Mouse (Mus musculus) heart, embryonic 12.5 days (tissue): ENCODE results near the gene Cradd. TPM values are rescaled to one million over a fixed set of nuclear protein-coding genes. Genes with fewer than 3 reads are reported as not detected.

ENCODE experiments used
- ATAC-seq: fragments of 200-750 bp; cut with Nextera tagmentation; 2 replicates; pipeline ENCODE4 v1.8.0; 2017; ENCODE audit warnings: moderate TSS enrichment, moderate library complexity; ENCODE audit not compliant: insufficient number of reproducible peaks, low FRiP score
- H3K27ac ChIP-seq: fragments of 300-500 bp; sonication (generic); 2 replicates; pipeline ENCODE4 v1.5.1; 2016; ENCODE audit warnings: mild to moderate bottlenecking, moderate library complexity; ENCODE audit not compliant: poor library complexity, severe bottlenecking
- H3K27me3 ChIP-seq: fragments of 300-500 bp; sonication (generic); replicated peaks from 2 replicates; pipeline ENCODE4 v1.6.1; 2016; ENCODE audit warnings: mild to moderate bottlenecking, moderate library complexity
- H3K36me3 ChIP-seq: fragments of 300-500 bp; sonication (generic); 2 replicates; pipeline ENCODE4 v1.6.1; 2016; ENCODE audit warnings: mild to moderate bottlenecking, moderate library complexity
- H3K4me1 ChIP-seq: fragments of 300-500 bp; sonication (generic); replicated peaks from 2 replicates; pipeline ENCODE4 v1.6.1; 2016; ENCODE audit warnings: mild to moderate bottlenecking
- H3K4me2 ChIP-seq: fragments of 300-500 bp; sonication (generic); 2 replicates; pipeline ENCODE4 v1.6.1; 2016; ENCODE audit warnings: mild to moderate bottlenecking, moderate library complexity
- H3K4me3 ChIP-seq: fragments of 300-500 bp; sonication (generic); 2 replicates; pipeline ENCODE4 v1.5.1; 2016; ENCODE audit warnings: mild to moderate bottlenecking
- H3K9ac ChIP-seq: fragments of 300-500 bp; sonication (generic); 2 replicates; pipeline ENCODE4 v1.6.1; 2016; ENCODE audit warnings: mild to moderate bottlenecking, moderate library complexity
- H3K9me3 ChIP-seq: fragments of 300-500 bp; sonication (generic); replicated peaks from 2 replicates; pipeline ENCODE4 v1.6.1; 2016; ENCODE audit warnings: mild to moderate bottlenecking, moderate library complexity
- WGBS: fragments of 180-500 bp; shearing (Covaris S2); methylation state at CpG from one replicate; pipeline ENCODE4 v1.1.7; 2016; 5-methylcytosine and 5-hydroxymethylcytosine counted together
- polyA plus RNA-seq: library from polyadenylated mRNA; unstranded; fragments of >200 nt; fragmentation: Nextera tagmentation; extraction: Ambion mirVana; gene quantifications from 2 replicates; pipeline ENCODE4 v1.2.1, GENCODE M21; 2016

Cradd gene
- polyA plus RNA-seq, 1 experiment from 2014 or later: 8.0 TPM

DNA sequence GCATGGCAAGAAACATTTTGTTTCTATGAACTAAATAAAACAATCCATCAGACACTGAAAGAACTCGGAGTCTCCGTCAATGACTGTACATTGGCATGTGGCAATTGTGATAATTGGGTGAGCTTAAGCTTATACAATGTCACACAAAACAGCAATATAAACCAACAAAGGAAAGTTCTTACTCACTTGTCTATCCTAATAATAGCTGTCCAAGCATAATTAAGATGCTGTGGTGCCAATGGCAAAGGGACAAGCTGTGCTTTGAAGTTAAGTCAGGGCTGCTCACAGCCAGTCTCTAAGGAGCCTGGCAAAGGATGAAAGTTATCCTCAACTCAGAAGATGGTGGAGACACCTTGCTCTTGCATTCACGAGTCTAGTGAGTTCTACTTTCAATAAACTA, 89.3 kb downstream of the Cradd start:
- Histone ChIP-seq H3K9me3 (no peaks in the 10 kb centered on the region), H3K4me2 (no peak overlapping the region), H3K4me1 (peaks cover 46% of the 10 kb centered on the region), H3K4me3 (no peak overlapping the region), H3K27ac (no peak overlapping the region), H3K36me3 (no peaks in the 10 kb centered on the region), H3K27me3 (no peaks in the 10 kb centered on the region), H3K9ac (no peak overlapping the region)
- 76% methylated on average over 3 of the region's 3 CpGs for WGBS
- ATAC-seq: no peak

DNA sequence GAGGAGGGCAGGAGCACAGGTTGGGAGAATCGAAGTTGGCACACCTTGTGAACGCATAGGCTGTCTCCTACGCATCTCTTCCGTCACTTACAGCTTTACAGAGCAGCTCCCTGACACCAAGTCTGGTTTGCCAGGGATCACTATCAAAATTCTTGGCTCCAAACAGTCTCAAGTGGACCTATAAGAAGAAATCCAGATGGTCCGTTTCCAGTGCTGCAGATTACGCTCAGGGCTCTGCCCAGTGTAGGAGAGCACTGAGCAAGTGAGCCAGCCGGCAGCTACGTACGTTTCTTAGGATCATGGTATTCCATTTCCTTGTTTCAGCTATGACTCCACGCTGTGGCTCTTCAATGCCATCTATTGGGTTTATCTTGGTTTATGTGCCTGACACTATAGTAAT, 90.9 kb downstream of the Cradd start:
- Histone ChIP-seq H3K4me1 (peaks cover 46% of the 10 kb centered on the region), H3K9me3 (no peaks in the 10 kb centered on the region), H3K9ac (no peak overlapping the region), H3K4me3 (no peak overlapping the region), H3K27ac (peak overlapping the region; percentile 56), H3K36me3 (no peaks in the 10 kb centered on the region), H3K4me2 (0 out of 2 replicates have a peak overlapping the region, but pooled peaks have one; percentile 20), H3K27me3 (no peaks in the 10 kb centered on the region)
- 48% methylated on average over 10 of the region's 10 CpGs for WGBS
- ATAC-seq: no peak

DNA sequence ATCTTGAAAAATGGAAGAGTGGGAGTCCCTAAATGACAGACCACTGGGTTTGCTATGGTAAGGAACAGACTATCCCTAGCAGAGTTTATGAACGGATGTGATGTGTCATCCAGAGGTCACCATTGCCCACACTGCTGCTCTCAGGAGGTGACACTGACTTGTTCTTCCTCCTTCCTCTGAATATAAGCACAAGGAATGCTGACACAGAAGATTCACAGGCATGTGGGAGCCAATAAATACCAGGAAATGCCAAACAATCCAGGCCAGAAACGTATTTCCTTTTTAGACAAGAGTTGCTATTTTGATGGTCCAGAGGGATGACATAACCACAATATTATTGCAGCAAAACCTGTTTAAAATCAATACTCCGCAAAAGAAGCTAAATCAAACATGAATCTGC, 91.4 kb downstream of the Cradd start:
- H3K27me3 ChIP-seq: no peaks in the 10 kb centered on the region
- peak overlapping the region; percentile 56 for H3K27ac ChIP-seq
- H3K4me2 ChIP-seq: 0 out of 2 replicates have a peak overlapping the region, but pooled peaks have one; percentile 20
- H3K36me3 ChIP-seq: no peaks in the 10 kb centered on the region
- no peaks in the 10 kb centered on the region for H3K9me3 ChIP-seq
- H3K4me1 ChIP-seq: peaks cover 49% of the 10 kb centered on the region
- no peak overlapping the region for H3K9ac ChIP-seq
- no peak overlapping the region for H3K4me3 ChIP-seq
- ATAC-seq: 0 out of 2 replicates have a peak, but pooled peaks have one; percentile 45
- WGBS: 50% methylated on average over 3 of the region's 3 CpGs

DNA sequence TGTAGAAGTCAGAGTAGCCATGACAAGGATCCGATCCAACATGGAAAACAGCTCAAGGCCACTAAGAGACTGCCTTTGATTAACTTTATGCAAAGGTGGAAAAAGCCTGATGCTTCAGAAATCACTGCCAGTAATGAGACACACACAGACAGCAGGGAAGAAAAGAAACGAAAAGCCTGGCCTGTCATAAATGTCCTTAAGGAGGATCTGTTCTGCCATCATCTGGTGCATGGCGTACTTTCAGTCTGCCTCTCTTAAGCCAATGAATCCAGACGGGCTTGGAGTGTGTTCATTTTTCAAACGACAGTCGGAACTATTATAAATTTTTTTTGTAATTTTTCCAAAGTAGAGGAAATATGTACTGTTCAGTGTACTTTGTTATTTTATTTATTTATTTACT, 95.7 kb downstream of the Cradd start:
- no peak overlapping the region for H3K27ac ChIP-seq
- WGBS: 75% methylated on average over 6 of the region's 6 CpGs
- no peaks in the 10 kb centered on the region for H3K27me3 ChIP-seq
- no peaks in the 10 kb centered on the region for H3K36me3 ChIP-seq
- H3K4me1 ChIP-seq: peaks cover 24% of the 10 kb centered on the region
- H3K4me3 ChIP-seq: no peak overlapping the region
- no peak overlapping the region for H3K9ac ChIP-seq
- H3K4me2 ChIP-seq: no peak overlapping the region
- ATAC-seq: no peak
- H3K9me3 ChIP-seq: no peaks in the 10 kb centered on the region

DNA sequence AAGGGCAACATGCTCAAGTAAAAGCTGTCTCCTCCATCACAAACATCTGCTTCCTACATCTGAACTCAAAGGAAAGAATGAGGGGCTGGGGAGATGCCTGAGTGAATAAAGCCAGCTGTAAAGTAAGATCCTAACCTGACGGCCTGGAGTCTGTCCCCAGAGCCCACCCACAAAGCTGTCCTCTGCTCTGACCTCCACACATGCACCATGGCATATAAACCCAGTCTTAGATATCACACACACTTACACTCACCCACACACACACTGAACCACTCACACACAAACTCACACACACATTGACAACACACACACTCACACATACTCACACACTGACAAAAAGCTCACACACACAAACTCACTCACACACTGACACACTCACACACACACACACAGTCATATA, 96.3 kb downstream of the Cradd start:
- WGBS: 30% methylated on average over 1 of the region's 1 CpGs
- Histone ChIP-seq H3K36me3 (no peaks in the 10 kb centered on the region), H3K27ac (no peak overlapping the region), H3K4me2 (no peak overlapping the region), H3K27me3 (no peaks in the 10 kb centered on the region), H3K9me3 (no peaks in the 10 kb centered on the region), H3K4me1 (peaks cover 19% of the 10 kb centered on the region), H3K4me3 (no peak overlapping the region), H3K9ac (no peak overlapping the region)
- 0 out of 2 replicates have a peak, but pooled peaks have one; percentile 33 for ATAC-seq

DNA sequence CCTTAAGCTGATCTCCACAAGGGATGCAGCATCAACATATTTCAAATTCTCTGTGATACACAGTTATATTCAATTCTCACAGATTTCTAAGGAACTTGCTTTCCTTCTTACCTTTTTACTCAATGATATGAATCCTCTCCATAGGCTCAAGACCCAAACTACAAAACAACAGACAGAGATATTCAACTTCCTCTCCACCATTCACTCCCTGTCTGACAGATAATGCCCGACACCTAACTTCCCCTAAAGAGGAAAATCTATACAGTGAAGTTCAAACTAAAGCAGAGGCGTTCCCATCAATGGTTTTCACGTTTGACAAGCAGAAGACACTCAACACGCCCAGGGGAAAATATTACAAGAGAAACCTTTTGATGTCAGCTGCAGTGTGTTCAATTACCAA, 97.2 kb downstream of the Cradd start:
- H3K36me3 ChIP-seq: no peaks in the 10 kb centered on the region
- peaks cover 17% of the 10 kb centered on the region for H3K4me1 ChIP-seq
- no peak overlapping the region for H3K4me3 ChIP-seq
- H3K4me2 ChIP-seq: no peak overlapping the region
- WGBS: 61% methylated on average over 4 of the region's 4 CpGs
- no peak for ATAC-seq
- no peaks in the 10 kb centered on the region for H3K9me3 ChIP-seq
- H3K27ac ChIP-seq: no peak overlapping the region
- H3K27me3 ChIP-seq: no peaks in the 10 kb centered on the region
- no peak overlapping the region for H3K9ac ChIP-seq

DNA sequence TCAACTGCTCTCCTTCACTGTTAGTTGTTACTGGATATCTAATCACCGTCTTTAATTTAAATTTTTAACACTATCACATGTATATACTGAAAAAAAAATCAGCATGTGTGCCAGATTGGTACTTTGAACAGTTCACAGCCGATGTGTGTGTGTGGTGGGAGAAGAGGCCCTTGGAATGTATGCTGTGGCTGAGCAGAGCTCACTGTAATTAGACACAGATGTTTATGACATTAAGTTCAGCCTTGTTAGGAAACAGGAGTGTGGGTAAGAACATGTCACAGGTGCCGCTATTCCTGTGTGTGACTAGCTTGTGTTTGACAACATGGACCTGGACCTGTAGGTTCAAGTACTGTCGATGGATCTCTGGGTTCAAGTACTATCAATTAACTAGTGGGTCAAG, 98.9 kb downstream of the Cradd start:
- H3K27me3 ChIP-seq: no peaks in the 10 kb centered on the region
- H3K36me3 ChIP-seq: no peaks in the 10 kb centered on the region
- H3K9ac ChIP-seq: no peak overlapping the region
- no peak for ATAC-seq
- H3K9me3 ChIP-seq: no peaks in the 10 kb centered on the region
- H3K27ac ChIP-seq: no peak overlapping the region
- H3K4me3 ChIP-seq: no peak overlapping the region
- peaks cover 22% of the 10 kb centered on the region for H3K4me1 ChIP-seq
- no peak overlapping the region for H3K4me2 ChIP-seq
- 74% methylated on average over 4 of the region's 4 CpGs for WGBS

DNA sequence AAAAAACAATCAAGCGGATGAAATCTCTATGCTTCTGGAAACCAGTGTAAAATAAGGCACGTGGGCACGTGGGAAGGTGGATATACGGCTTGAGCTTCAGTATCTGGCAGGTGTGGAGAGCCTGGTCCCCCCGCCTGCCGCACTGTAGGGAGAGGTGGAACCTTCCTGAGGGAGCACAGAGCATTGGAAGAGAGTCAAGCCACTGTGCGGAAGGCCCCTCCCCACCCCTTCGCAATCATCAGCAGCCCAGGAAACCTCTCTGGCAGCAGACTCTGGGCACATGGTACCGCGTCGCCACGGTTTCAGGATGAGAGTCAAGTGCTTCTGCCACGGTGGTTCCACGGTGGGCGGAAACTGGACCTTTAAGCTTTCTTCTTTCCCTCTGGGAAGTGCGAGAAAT, 100.7 kb downstream of the Cradd start:
- Histone ChIP-seq H3K9ac (no peak overlapping the region), H3K4me1 (peaks cover 26% of the 10 kb centered on the region), H3K27me3 (no peaks in the 10 kb centered on the region), H3K36me3 (no peaks in the 10 kb centered on the region), H3K4me2 (no peak overlapping the region), H3K4me3 (no peak overlapping the region), H3K27ac (no peak overlapping the region), H3K9me3 (no peaks in the 10 kb centered on the region)
- 70% methylated on average over 16 of the region's 16 CpGs for WGBS
- no peak for ATAC-seq

DNA sequence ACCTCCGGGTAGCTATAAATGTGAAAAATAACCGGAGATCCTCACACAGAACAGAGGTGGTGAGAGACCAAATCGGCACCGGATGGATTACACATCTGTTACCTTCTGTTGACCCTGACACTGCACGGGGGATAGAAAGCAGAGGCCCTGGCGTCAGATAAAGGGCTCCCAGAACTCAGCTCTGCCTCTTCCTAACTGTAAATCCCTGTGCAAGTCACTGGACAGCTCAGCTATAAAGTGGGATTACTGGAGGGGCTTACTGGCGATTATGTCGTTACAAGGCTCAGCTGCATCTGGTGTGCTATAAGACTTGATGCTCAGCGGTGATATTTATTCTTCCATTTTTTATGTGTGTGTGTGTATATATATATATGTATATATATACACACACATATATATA, 102.0 kb downstream of the Cradd start:
- ATAC-seq: no peak
- WGBS: 40% methylated on average over 9 of the region's 9 CpGs
- H3K9ac ChIP-seq: no peak overlapping the region
- H3K9me3 ChIP-seq: no peaks in the 10 kb centered on the region
- H3K4me2 ChIP-seq: no peak overlapping the region
- peaks cover 26% of the 10 kb centered on the region for H3K4me1 ChIP-seq
- H3K4me3 ChIP-seq: no peak overlapping the region
- no peaks in the 10 kb centered on the region for H3K36me3 ChIP-seq
- no peaks in the 10 kb centered on the region for H3K27me3 ChIP-seq
- H3K27ac ChIP-seq: no peak overlapping the region

DNA sequence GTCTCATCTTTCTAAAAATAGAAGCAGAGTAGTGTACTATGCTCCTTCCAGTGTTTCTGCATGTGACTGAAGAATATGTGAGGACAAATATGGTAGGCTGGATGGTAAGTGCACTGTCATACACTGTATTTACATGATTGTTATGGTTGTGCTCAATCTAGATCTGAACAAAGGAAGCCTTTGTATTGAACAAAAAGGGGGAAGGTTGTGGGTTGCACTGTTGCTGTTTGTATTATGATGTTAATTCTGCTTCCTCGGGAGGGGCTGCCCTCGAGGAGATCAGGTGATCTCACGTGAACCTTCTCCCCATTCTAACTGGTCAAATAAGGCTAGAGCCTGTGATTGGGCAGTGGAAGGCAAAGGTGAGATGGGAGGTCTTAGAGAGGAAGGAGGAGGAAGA, 103.4 kb downstream of the Cradd start:
- Histone ChIP-seq H3K36me3 (no peaks in the 10 kb centered on the region), H3K4me3 (no peak overlapping the region), H3K4me2 (no peak overlapping the region), H3K9me3 (no peaks in the 10 kb centered on the region), H3K27ac (no peak overlapping the region), H3K4me1 (peaks cover 26% of the 10 kb centered on the region), H3K9ac (no peak overlapping the region), H3K27me3 (peaks cover 6% of the 10 kb centered on the region; the same call in 1 of the 2 replicates)
- no peak for ATAC-seq
- 80% methylated on average over 3 of the region's 3 CpGs for WGBS

DNA sequence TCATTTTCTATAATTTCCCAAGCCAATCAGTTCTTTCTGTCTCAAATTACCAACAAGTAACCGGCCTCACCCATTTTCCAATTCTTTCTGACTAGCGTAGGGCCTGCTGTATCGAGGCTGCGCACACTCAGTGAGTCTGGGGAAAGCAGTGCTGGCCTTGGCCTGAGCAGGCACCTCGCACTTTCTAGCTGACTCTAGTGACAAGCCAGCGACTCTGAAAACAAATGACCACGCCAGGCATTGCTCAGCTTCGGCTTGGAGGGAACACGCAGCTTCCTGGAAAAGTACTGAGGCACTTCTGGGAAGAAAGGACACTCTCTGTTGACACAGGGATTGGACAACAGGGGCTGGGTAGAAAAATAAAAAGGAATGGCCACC, 105.3 kb downstream of the Cradd start:
- no peak overlapping the region for H3K27ac ChIP-seq

DNA sequence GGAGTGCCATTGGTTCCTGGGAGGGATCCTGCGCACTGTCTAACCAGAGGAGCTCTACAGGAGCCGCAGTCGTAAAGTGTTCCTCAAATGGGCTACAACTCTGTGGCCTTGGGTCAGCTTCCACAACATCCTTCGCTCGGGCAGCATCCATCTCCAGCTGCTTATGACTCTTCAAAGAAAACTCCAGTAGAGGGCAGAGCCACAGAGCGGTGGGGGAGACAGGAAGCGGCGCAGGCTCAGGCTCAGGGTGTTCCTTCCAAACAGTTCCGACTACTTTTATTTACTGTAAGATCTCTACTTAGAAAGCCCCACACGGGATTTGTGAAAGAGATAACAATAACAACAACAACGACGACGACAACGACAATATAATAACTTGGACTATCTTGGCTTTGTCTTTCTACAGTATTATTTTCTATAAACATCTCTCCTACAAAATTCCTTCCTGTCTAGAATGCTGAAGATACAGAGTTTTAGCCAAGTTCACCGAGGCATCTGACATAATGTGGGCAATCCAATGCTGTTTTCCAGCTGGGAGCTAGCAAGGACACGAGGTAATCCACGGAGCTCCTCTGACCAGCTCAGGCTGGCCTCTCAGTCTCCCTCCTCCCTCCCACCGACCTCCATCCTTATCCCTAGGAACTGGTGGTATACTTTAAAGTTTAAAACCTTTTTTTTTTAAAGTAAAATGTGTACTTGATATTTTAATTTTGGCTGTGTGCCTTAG, 105.8 kb downstream of the Cradd start:
- WGBS: 53% methylated on average over 18 of the region's 18 CpGs
- ATAC-seq: no peak; the same call in 1 of the 2 replicates
- no peaks in the 10 kb centered on the region for H3K9me3 ChIP-seq
- no peak overlapping the region for H3K4me3 ChIP-seq
- H3K4me2 ChIP-seq: no peak overlapping the region
- peaks cover 28% of the 10 kb centered on the region for H3K4me1 ChIP-seq
- H3K36me3 ChIP-seq: no peaks in the 10 kb centered on the region
- no peak overlapping the region for H3K9ac ChIP-seq
- no peak overlapping the region for H3K27ac ChIP-seq
- peaks cover 20% of the 10 kb centered on the region; the same call in 1 of the 2 replicates for H3K27me3 ChIP-seq

More for the DNA sequence above, 105.3 kb downstream of the Cradd start:
- Histone ChIP-seq H3K4me1 (peaks cover 28% of the 10 kb centered on the region), H3K4me2 (no peak overlapping the region), H3K27me3 (peaks cover 20% of the 10 kb centered on the region; the same call in 1 of the 2 replicates), H3K9me3 (no peaks in the 10 kb centered on the region), H3K9ac (no peak overlapping the region), H3K4me3 (no peak overlapping the region), H3K36me3 (no peaks in the 10 kb centered on the region)
- ATAC-seq: no peak
- 74% methylated on average over 9 of the region's 9 CpGs for WGBS
